Mouse (Mus musculus) hindbrain, embryonic 12.5 days (tissue): Measurements from ENCODE around the gene Srrm2. TPM values are rescaled to one million over a fixed set of nuclear protein-coding genes. Genes with fewer than 3 reads are reported as not detected.
"Not testable (repeated sequence)": the region's sequence is repeated elsewhere in the genome, so short reads cannot be mapped to it uniquely, and the experiment has no call there.

Experiments
- ATAC-seq: fragments of 200-750 bp; cut with Nextera tagmentation; 2 replicates; pipeline ENCODE4 v1.8.0; 2017; ENCODE audit warnings: moderate TSS enrichment; ENCODE audit not compliant: low FRiP score
- H3K27ac ChIP-seq: fragments of 300-500 bp; sonication (generic); 2 replicates; pipeline ENCODE4 v1.5.1; 2016; ENCODE audit warnings: mild to moderate bottlenecking
- H3K27me3 ChIP-seq: fragments of 300-500 bp; sonication (generic); 2 replicates; pipeline ENCODE4 v1.6.1; 2016; ENCODE audit warnings: mild to moderate bottlenecking
- H3K36me3 ChIP-seq: fragments of 300-500 bp; sonication (generic); 2 replicates; pipeline ENCODE4 v1.6.1; 2016; ENCODE audit warnings: mild to moderate bottlenecking
- H3K4me1 ChIP-seq: fragments of 300-500 bp; sonication (generic); 2 replicates; pipeline ENCODE4 v1.6.1; 2016
- H3K4me2 ChIP-seq: fragments of 300-500 bp; sonication (generic); replicated peaks from 2 replicates; pipeline ENCODE4 v1.6.1; 2016; ENCODE audit warnings: mild to moderate bottlenecking
- H3K4me3 ChIP-seq: fragments of 300-500 bp; sonication (generic); 2 replicates; pipeline ENCODE4 v1.5.1; 2016; ENCODE audit warnings: mild to moderate bottlenecking
- H3K9ac ChIP-seq: fragments of 300-500 bp; sonication (generic); 2 replicates; pipeline ENCODE4 v1.6.1; 2016; ENCODE audit warnings: mild to moderate bottlenecking, moderate library complexity
- H3K9me3 ChIP-seq: fragments of 300-500 bp; sonication (generic); replicated peaks from 2 replicates; pipeline ENCODE4 v1.6.1; 2016; ENCODE audit warnings: mild to moderate bottlenecking
- WGBS: fragments of 180-500 bp; shearing (Covaris S2); methylation state at CpG from one replicate; pipeline ENCODE4 v1.1.7; 2016; 5-methylcytosine and 5-hydroxymethylcytosine counted together
- polyA plus RNA-seq: library from polyadenylated mRNA; unstranded; fragments of >200 nt; fragmentation: Nextera tagmentation; extraction: Ambion mirVana; gene quantifications from 2 replicates; pipeline ENCODE4 v1.2.1, GENCODE M21; 2016

The Srrm2 gene
- polyA plus RNA-seq, 1 experiment from 2014 or later, result 682 TPM

DNA sequence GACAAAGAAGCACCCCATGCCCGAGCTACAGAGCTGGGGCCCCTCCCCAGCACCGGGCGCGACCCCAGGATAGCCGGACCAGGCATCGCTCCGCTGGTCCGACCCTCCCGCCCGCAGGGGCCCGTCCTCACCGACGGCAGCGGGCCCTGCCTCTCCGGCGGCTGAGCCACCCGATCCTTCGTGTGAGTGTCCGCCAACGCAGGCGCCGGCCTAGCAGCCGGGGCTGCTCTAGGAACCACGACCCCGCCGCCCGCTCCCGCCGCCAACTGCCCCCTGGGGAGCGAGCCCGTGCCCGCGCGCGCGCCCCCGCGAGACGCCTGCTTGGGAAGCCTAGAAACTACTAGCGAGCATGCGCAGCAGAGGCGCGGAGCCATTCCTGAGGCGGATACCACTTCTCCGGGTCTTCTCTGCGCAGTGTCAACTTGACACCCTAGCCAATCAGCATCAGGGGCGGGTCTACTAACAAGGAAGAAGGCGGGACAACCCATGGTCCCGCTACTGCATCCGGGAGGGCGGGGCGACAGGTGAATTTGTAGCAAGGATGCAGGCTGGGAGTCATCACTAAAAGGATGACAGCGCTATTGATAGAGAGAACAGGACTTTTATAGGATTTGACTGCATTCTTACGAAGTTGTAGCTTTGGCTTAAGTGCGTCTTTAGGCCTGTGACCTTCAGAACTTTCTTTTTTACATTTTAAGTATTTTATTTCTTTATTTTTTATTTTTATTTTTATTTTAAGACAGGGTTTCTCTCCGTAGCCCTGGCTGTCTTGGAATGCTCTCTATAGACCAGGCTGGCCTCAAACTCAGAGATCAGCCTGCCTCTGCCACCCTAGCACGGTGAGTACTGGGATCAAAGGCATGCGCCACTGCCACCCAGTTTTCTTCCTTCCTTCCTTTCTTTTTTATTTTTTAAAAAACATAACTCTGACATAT lies 18.8 kb upstream of the Srrm2 start, which contains the start of gene Flywch1:
Gene Flywch1, minus strand, starts transcription at position 319 of the 935 bp plus-strand sequence.
- Histone ChIP-seq H3K9me3 (no peaks in the 10 kb centered on the region), H3K36me3 (peaks cover 20% of the 10 kb centered on the region), H3K4me3 (peak within 1 kb of the TSS; percentile 86), H3K9ac (peak within 1 kb of the TSS; percentile 96), H3K4me2 (peak within 1 kb of the TSS; percentile 63), H3K4me1 (peaks cover 18% of the 10 kb centered on the region), H3K27me3 (no peaks in the 10 kb centered on the region), H3K27ac (peak within 1 kb of the TSS; percentile 91)
- 3% methylated on average over 58 of the region's 58 CpGs for WGBS
- peak; percentile 98 for ATAC-seq

DNA sequence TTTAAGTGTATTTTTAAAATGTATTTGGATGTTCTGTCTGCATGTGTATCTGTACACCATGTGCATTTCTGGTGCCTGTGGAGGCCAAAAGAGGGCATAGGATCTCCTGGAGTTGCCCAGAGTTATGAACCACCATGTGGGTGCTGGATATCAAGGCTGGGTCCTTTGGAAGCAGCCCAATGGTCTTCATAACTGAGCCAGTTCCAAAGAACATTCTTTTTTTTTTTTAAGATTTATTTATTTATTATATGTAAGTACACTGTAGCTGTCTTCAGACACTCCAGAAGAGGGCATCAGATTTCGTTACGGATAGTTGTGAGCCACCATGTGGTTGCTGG lies 18.1 kb upstream of the Srrm2 start:
- not testable (repeated sequence) for H3K9me3 ChIP-seq, H3K27me3 ChIP-seq, H3K27ac ChIP-seq, ATAC-seq
- peaks cover 18% of the 10 kb centered on the region for H3K36me3 ChIP-seq
- H3K9ac ChIP-seq, result peak overlapping the region; percentile 50; the same call in 1 of the 2 replicates
- H3K4me3 ChIP-seq, result peak overlapping the region; percentile 86
- H3K4me2 ChIP-seq, result peak overlapping the region; percentile 63
- H3K4me1 ChIP-seq, result peaks cover 18% of the 10 kb centered on the region
- 80% methylated on average over 2 of the region's 2 CpGs for WGBS

DNA sequence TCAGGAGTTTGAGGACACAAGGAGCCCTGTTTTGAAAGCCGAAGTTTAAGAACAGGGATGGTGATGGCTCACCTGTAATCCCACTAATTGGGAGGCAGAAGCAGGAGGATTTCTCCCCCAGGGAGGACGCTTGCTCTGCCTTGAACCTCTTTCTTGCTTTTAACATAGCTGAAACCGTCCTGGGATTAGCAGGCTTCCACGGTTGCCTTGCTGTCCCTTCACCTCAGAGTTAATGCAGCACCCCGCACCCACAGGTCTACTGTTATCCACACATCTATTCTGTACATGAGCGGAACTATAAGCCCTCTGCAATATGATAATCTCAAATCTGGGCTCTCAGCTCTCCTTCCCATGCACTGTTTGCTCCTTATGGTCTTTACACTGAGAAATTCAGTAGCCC lies 16.7 kb upstream of the Srrm2 start:
- H3K36me3 ChIP-seq, result peaks cover 8% of the 10 kb centered on the region
- H3K27me3 ChIP-seq, result no peaks in the 10 kb centered on the region
- 76% methylated on average over 6 of the region's 6 CpGs for whole genome bisulfite sequencing
- no peaks in the 10 kb centered on the region for H3K9me3 ChIP-seq
- peaks cover 18% of the 10 kb centered on the region for H3K4me1 ChIP-seq
- no peak overlapping the region for H3K4me3 ChIP-seq
- no peak overlapping the region; the same call in 1 of the 2 replicates for H3K4me2 ChIP-seq
- no peak for ATAC-seq
- no peak overlapping the region for H3K9ac ChIP-seq
- no peak overlapping the region for H3K27ac ChIP-seq

DNA sequence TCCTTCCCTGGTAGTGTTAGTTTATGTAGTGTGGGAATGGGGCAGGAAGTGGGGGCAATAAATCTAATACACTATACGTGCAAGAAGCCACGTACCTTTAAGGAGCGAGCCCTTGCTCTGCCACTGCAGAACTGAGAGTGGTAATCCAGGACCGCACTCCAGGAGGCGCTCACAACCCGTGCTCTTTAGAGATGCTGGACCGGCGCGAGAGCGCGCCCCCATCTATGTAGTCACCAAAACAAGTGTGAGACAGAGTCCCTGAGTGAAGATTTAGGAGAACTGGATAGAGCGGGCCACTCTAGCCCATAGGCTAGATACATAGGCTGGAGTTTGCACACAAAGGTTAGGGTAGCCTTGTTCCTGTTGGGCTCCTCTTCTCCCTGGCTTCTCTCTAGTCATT lies 16.2 kb upstream of the Srrm2 start:
- no peaks in the 10 kb centered on the region for H3K9me3 ChIP-seq

DNA sequence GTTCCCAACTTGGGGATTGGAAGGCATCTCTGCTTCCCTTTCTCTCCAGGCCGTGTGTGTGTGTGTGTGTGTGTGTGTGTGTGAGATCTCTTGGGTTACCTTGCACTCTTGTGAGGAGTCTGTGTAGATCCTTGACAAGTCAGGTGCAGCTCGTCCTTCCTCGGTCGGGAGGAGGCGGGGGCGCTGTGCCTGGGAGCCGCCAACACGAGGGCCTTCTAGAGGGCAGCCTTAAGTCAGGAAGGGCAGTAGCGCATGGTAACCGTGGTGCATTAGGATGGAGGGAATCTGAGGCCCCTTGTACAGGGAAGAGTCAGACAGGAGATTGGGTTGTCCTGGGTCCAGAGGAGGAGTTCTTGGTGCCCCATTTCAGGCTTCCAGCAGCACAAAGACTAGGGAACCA lies 14.1 kb upstream of the Srrm2 start:
- Histone ChIP-seq H3K27ac (no peak overlapping the region), H3K4me1 (peaks cover 8% of the 10 kb centered on the region; the same call in 1 of the 2 replicates), H3K9ac (no peak overlapping the region), H3K9me3 (no peaks in the 10 kb centered on the region), H3K4me3 (no peak overlapping the region), H3K27me3 (no peaks in the 10 kb centered on the region), H3K4me2 (no peak overlapping the region), H3K36me3 (peaks cover 6% of the 10 kb centered on the region; the same call in 1 of the 2 replicates)
- ATAC-seq, result no peak
- WGBS, result 82% methylated on average over 10 of the region's 10 CpGs

More for the DNA sequence above, 16.2 kb upstream of the Srrm2 start:
- no peaks in the 10 kb centered on the region for H3K27me3 ChIP-seq
- H3K4me3 ChIP-seq, result no peak overlapping the region
- peaks cover 6% of the 10 kb centered on the region; the same call in 1 of the 2 replicates for H3K36me3 ChIP-seq
- H3K9ac ChIP-seq, result 0 out of 2 replicates have a peak overlapping the region, but pooled peaks have one; percentile 15
- peaks cover 18% of the 10 kb centered on the region for H3K4me1 ChIP-seq
- 8% methylated on average over 12 of the region's 12 CpGs for WGBS
- H3K4me2 ChIP-seq, result no peak overlapping the region; the same call in 1 of the 2 replicates
- no peak for ATAC-seq
- no peak overlapping the region for H3K27ac ChIP-seq

DNA sequence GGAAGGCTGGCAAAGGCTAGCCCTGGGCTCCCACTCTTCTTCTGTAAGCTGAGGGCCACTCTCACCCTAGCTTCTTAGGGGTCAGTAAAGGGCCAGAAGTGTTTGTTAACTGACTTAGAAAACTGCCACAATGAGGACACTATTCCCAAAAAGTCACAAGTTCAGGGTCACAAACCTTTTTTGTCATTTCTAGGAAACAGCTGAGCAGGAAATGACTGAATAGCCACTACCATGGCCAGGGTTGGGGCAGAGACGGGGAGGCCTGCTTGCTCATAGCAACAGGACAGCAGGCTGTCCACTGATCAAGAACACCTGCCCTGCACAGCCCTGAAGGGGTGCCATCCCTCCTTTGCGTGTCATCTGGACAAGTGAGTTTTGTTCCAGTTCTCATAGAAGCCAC lies 13.2 kb upstream of the Srrm2 start:
- H3K9me3 ChIP-seq, result no peaks in the 10 kb centered on the region
- no peak for ATAC-seq
- H3K4me3 ChIP-seq, result no peak overlapping the region
- peaks cover 4% of the 10 kb centered on the region; the same call in 1 of the 2 replicates for H3K4me1 ChIP-seq
- H3K27ac ChIP-seq, result no peak overlapping the region
- no peak overlapping the region for H3K9ac ChIP-seq
- H3K27me3 ChIP-seq, result no peaks in the 10 kb centered on the region
- WGBS, result 82% methylated on average over 2 of the region's 2 CpGs
- peaks cover 6% of the 10 kb centered on the region; the same call in 1 of the 2 replicates for H3K36me3 ChIP-seq
- no peak overlapping the region for H3K4me2 ChIP-seq

DNA sequence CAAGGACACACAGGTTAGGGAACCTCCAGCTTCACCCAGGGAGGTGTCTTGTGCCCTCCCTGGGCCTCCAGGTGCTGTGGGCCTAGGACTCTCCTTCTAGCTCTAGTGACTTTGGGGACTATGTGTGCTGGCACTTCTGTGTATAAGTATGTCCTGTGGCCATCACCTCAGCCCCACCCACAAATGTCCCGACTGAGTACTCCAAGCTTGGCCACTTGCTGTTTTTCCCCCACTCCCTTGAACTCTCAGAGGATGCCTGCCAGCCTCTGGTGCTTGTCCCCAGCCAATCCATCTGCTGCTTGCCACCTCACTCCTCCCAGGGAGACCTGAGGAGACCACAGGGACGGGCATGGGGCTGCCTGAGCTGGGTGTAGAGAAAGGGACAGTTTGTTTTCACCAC lies 11.9 kb upstream of the Srrm2 start:
- no peak overlapping the region for H3K4me2 ChIP-seq
- H3K9me3 ChIP-seq, result no peaks in the 10 kb centered on the region
- no peak for ATAC-seq
- peaks cover 4% of the 10 kb centered on the region; the same call in 1 of the 2 replicates for H3K4me1 ChIP-seq
- H3K9ac ChIP-seq, result no peak overlapping the region
- 68% methylated on average over 2 of the region's 2 CpGs for WGBS
- H3K36me3 ChIP-seq, result peaks cover 6% of the 10 kb centered on the region; the same call in 1 of the 2 replicates
- H3K4me3 ChIP-seq, result no peak overlapping the region
- no peaks in the 10 kb centered on the region for H3K27me3 ChIP-seq
- no peak overlapping the region for H3K27ac ChIP-seq

DNA sequence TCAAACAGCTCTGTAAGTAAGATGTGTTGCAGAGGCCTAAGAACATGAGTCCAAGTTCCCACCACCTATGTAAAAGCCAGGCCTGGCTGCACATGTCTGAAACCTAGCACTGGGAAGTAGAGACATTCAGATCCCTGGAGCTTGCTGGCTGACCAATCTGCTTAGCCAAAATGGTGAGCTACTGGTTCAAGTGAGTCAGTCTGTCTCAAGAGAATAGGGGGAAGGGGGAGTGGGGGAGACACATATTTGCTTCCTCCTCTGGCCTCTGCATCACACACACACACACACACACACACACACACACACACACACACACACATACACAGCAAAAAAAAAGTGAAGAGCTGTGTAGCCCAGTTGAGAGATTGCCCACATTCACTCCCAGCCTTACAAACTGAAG lies 7.0 kb upstream of the Srrm2 start:
- Histone ChIP-seq H3K4me1 (no peaks in the 10 kb centered on the region; the same call in 1 of the 2 replicates), H3K9ac (no peak overlapping the region), H3K27me3 (no peaks in the 10 kb centered on the region), H3K36me3 (no peaks in the 10 kb centered on the region), H3K27ac (no peak overlapping the region), H3K4me3 (no peak overlapping the region), H3K4me2 (no peak overlapping the region), H3K9me3 (no peaks in the 10 kb centered on the region)
- no peak for ATAC-seq

DNA sequence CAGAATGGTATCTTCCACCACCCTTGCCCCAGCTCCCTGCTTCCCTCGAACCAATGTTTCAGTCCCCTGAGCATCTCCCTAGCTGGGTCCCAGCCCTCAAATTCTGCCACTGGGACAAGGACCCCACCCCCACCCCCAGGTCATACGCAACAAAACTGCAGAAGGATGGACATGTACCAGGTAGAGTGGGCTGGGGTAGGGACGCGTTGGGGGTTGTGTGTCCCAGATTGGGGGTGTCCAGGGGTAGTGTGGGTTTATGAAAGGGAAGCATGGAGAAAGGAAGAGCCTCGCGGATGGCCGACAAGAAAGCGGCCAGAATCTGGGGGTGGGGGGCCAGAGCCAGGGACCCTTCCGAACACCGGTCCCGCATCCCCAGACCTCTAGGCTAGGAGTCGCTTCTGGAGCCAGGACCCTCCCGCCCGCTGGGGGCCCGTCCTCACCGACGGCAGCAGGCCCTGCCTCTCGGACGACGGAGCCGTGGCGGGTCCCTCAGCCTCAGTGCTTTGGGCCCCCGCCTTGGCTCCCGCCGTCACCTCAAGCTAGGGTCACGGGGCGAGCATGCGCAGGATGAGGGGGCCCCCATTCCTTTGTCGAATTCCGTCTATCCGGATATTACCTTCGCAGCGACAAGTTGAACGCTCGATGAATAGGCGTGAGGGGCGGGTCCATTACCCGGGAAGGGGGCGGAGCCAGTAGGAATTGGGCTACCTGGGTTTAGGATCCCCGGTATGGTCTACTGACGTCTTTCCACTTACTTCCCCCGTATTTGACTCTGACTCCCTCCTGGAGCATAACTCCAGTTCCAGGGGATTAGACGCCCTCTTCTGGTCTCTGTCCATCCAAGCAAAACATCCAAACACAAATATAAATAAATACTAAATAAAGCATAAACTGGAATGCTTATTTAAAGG lies 4.5 kb upstream of the Srrm2 start, which contains the start of gene Flywch2:
Gene Flywch2, minus strand, starts transcription at position 521 of the 911 bp plus-strand sequence.
- 2% methylated on average over 43 of the region's 43 CpGs for WGBS

DNA sequence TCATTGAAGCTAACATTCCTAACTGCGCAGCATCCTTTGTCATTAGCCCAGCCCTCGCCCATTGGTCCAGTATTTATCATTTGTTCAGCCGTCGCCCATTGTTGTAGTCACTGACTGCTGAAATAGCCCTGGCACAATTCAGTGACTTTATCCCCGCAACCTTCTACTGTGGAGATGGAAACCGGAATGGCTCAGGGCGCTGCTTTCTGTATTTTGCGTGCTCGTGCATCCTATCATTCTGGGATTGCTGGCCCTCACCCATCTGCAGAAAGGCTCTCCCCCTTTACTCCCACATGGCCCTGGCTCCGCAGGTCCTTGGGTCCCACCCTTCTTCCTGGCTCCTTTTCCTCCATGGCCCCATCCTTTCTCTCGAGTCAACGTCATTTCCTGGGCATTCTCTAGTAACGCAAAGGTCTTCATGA lies 3.8 kb upstream of the Srrm2 start:
- Histone ChIP-seq H3K4me2 (peak overlapping the region; percentile 76), H3K9me3 (no peaks in the 10 kb centered on the region), H3K27me3 (no peaks in the 10 kb centered on the region), H3K4me1 (peaks cover 17% of the 10 kb centered on the region), H3K9ac (peak overlapping the region; percentile 54; the same call in 1 of the 2 replicates), H3K36me3 (no peaks in the 10 kb centered on the region), H3K27ac (peak overlapping the region; percentile 89), H3K4me3 (peak overlapping the region; percentile 59)
- ATAC-seq, result peak; percentile 58
- WGBS, result 17% methylated on average over 13 of the region's 13 CpGs

More for the DNA sequence above, 4.5 kb upstream of the Srrm2 start, which contains the start of gene Flywch2:
- H3K36me3 ChIP-seq, result no peaks in the 10 kb centered on the region
- no peaks in the 10 kb centered on the region for H3K9me3 ChIP-seq
- peaks cover 10% of the 10 kb centered on the region for H3K4me1 ChIP-seq
- peak within 1 kb of the TSS; percentile 59 for H3K4me3 ChIP-seq
- no peaks in the 10 kb centered on the region for H3K27me3 ChIP-seq
- H3K9ac ChIP-seq, result peak within 1 kb of the TSS; percentile 81
- ATAC-seq, result peak; percentile 85
- H3K27ac ChIP-seq, result peak within 1 kb of the TSS; percentile 89
- H3K4me2 ChIP-seq, result peak within 1 kb of the TSS; percentile 76

DNA sequence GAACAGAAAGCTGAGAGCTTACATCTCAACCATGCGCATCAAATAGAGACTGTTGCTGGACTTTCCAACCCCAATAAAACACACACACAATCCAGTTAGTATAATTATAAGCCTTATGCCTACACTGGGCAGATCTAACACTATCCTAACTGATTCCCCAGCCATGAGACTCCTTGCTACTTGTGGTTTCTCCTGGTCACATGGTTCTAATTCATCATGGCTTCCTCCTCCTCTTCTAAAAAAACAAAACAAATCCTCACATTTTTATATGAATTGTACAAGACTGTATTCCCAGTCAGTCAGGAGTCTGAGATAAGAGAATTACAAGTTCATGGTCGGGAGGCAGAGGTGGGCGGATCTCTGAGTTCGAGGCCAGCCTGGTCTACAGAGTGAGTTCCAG lies 1.4 kb upstream of the Srrm2 start:
- 93% methylated on average over 4 of the region's 4 CpGs for whole genome bisulfite sequencing
- H3K9me3 ChIP-seq, result no peaks in the 10 kb centered on the region

More for the DNA sequence above, 1.4 kb upstream of the Srrm2 start:
- Histone ChIP-seq H3K4me1 (peaks cover 20% of the 10 kb centered on the region), H3K27ac (no peak overlapping the region), H3K4me2 (no peak overlapping the region), H3K27me3 (no peaks in the 10 kb centered on the region), H3K36me3 (no peaks in the 10 kb centered on the region), H3K4me3 (no peak overlapping the region), H3K9ac (no peak overlapping the region)
- ATAC-seq, result no peak
